Mouse (Mus musculus) hematopoietic stem cell, adult 5-6 weeks (primary cell): Measurements from ENCODE around the gene Psmb5. TPM values are rescaled to one million over a fixed set of nuclear protein-coding genes. Genes with fewer than 3 reads are reported as not detected.
A peak's percentile ranks its signal among the peaks of the same experiment; 100 is the strongest.
"Not testable (repeated sequence)": the region's sequence is repeated elsewhere in the genome, so short reads cannot be mapped to it uniquely, and the experiment has no call there.

Source experiments
- ATAC-seq, 2 experiments: fragments of 125-278 bp in 1 of 2; replicated peaks in 1 of 2; 2 replicates each; pipeline ENCODE4 v1.8.0; 2016 to 2017; ENCODE audit warnings: inconsistent platforms in 2 of 2, mild to moderate bottlenecking in 2 of 2, moderate number of reproducible peaks in 2 of 2, low read depth in 1 of 2, moderate TSS enrichment in 1 of 2; ENCODE audit not compliant: low FRiP score in 2 of 2, poor library complexity in 2 of 2, severe bottlenecking in 2 of 2, insufficient read depth in 1 of 2, low TSS enrichment in 1 of 2
- total RNA-seq: library from RNA; stranded (forward); fragments of 172-1452, 232-1000 nt; gene quantifications from 2 replicates; pipeline ENCODE4 v1.2.3, GENCODE M21; 2017

Gene Psmb5
- total RNA-seq, 1 experiment from 2014 or later: 27.2 TPM

DNA sequence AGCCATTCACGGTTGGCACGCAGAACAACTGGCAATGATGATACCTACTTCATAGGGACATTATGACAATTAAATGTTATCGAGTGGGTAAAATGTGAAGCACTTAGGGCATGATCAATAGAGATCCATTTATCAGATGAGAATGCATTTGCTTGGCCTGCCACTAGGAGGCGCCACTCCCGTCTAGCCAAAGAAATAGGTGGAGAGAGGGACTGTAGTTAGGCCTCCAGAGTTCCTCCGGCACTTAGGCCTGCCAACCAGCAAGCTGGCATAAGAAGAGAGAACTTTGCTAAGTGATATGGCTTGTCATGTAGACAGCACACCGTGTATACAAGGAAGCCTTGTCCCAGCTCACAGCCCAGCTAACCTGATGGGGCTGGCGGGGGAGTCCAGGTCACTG lies 19.1 kb upstream of the Psmb5 start:
- ATAC-seq: no peak; a peak in 1 of 4 replicates

DNA sequence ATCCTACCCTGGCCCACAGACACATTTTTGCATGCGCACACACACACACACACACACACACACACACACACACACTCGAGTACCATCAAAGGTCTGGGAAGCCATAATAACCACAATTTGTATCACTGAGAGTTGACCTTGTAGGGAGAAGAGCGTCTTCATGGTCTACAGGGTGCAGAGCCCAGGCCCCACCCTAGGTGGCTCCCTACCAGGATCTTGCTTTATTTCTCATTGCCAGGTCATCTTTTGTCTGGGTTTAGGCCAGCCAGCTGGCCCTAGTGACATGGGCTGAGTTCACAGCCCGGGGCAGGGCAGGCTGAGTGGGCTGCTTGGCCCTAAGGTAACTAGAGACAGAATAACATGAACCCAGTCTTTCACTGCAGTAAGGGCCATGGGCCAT lies 16.4 kb upstream of the Psmb5 start:
- ATAC-seq: no peak

DNA sequence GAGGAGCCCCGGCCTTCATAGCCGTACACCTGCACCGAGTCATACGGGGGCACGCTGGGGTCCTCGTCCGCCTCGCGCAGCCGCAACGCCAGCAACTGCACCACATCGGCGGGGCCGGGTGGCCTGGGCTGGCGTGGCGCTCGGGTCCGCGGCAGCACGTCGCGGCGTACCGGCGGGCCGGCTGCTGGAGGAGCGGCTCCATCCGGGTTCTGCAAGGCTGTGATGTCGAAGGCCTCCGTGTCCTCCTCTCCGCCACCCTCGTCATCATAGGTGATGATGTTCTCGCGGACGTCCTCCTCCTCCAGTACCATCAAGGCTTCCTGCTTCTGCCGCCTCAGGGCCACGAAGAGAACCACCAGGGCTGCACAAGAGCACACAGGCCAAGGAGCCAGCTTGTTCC lies 14.4 kb upstream of the Psmb5 start:
- no peak for ATAC-seq

DNA sequence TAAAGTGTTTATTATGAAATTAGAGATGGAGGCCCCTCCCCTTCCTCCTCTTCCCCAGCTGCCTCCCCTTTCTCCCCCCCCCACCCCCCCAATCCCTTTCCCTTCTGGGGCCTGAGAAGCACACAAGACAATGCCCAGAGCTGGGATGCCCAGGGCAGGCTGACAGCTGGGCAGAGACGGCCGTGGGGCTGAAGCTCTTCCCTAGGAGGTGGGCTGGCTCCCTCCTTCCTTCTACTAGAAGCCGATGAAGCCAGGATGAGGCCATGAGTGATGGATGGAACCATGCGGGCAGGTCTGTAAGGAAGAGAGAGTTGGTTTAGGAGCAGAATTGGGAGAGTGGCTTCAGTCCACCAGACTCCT lies 13.4 kb upstream of the Psmb5 start:
- ATAC-seq: no peak

DNA sequence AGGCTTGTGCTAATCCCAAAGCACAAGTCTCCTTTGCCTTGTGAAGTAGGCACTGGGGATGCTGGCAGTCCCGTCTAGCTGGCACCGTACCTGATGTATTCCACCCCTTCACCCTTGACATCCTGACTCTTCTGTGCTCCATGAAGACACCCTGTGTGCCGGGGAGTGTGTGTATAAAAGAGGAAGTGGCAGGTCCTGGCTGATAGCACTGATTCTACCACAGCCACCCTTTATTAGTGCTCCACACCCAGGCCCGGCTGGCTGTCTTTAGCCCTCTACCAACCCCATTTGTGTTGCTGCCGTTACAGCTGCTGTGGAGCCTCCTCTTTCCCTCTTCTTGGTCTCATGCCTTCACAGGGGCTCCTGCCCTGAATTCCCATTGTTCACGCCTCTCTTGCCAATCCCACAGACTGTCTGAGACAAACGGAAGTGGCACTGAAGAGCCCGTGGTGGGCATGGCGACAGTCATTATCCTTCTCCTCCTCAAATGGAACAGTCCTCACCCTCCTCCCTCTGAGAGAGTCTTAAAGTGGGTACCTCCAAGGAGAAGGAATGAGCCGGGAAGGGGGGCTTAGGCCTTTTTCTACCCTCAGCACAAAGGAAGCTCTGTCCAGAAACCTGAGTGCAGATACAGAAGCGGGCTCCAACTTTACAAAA lies 12.9 kb upstream of the Psmb5 start:
- ATAC-seq: no peak; a peak in 1 of 4 replicates

DNA sequence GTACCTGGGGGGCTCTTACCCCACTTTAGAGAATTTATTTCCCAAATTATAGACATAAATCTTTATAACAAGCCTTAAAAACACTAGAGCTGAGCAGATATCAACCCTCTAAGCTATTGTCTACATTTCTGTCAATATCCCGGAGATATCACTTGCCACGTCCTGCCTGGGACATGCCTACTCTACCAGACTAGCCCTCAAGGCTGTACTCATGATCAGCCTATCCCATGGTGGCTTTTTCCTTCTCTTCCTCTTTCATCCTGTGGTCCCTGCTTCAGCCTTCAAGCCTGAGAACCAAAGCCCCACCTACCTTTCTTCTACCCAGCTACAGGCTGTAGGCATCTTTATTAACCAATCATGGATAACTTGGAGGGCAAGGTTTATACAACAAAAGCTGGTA lies 12.0 kb upstream of the Psmb5 start:
- ATAC-seq: no peak

DNA sequence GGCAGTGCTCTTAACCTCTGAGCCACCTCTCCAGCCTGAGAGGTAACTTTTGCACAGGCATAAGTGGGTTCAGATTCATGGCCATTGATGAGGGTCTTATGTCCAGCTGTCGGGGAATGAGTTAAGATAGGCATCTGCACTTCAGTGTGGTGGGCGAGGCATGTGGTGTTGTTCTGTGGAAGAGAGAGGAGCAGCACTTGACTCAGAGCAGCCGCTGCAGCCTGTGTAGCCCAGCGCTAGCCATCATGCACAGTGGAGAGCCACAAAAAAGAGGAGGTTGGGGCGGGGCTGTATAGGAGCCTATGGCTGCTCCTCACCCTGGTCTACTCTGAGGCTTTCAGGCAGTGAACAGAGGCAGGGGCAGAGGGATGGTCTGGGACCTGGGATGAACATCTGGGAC lies 10.3 kb upstream of the Psmb5 start:
- no peak for ATAC-seq

DNA sequence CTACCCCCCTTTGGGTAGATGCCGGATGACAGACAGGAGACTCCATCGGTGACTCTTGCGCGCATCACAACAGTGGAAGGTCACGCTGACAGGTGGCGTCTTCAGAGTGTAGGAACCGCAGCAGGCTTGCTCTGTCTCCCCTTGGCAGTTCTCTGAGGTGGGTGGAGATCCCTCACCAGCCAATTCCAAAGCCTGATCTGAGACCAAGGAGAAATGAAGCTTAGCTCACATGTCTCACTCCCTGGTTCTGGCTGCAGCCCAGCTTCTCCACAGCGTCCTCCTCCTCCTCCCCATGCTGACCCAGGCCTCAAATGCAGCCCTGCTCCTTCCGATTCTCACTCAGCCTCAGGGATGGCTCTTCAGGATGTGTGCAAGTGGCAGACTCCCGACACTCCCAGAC lies 7.2 kb upstream of the Psmb5 start:
- ATAC-seq: no peak

DNA sequence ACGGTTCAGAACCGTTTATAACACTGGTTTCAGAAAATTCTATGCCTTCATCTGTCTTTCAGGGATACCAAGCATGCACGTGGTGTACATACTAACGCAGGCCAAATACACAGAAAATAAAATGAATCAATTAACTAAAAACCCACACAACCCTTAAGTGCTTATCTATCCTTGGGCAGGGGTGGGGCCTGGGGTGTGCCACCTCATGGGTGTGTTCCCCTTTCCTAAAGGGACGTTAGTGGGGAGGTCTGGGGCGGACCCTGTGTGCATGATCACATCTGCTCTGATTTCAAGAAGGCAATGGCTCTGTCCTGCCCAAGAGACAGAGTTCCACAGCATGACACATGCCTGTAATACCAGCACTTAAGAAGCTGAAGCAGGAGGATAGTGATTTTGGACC lies 5.5 kb upstream of the Psmb5 start:
- no peak for ATAC-seq

DNA sequence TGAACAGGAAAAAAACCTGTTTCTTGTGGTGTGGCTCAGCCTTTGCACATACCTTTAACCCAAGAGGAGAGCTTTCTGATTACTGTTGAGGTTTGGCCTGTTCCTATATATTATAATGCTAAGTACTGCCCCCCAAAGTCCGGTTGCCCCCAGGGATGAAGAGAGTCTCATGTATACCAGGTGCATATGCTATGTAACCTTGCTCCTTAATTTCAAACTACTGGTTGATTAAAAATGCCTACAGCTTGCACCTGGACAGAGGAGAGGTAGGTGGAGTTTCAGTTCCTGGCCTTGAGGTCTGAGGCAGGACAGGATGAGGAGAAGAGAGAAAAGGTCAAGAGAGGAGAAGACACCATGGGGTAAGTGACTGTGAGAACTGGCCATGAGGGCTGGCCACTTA lies 3.3 kb upstream of the Psmb5 start, which contains the start of gene Psmb11:
Gene Psmb11, plus strand, starts transcription at position 301 of the 400 bp plus-strand sequence.
- ATAC-seq: no peak

DNA sequence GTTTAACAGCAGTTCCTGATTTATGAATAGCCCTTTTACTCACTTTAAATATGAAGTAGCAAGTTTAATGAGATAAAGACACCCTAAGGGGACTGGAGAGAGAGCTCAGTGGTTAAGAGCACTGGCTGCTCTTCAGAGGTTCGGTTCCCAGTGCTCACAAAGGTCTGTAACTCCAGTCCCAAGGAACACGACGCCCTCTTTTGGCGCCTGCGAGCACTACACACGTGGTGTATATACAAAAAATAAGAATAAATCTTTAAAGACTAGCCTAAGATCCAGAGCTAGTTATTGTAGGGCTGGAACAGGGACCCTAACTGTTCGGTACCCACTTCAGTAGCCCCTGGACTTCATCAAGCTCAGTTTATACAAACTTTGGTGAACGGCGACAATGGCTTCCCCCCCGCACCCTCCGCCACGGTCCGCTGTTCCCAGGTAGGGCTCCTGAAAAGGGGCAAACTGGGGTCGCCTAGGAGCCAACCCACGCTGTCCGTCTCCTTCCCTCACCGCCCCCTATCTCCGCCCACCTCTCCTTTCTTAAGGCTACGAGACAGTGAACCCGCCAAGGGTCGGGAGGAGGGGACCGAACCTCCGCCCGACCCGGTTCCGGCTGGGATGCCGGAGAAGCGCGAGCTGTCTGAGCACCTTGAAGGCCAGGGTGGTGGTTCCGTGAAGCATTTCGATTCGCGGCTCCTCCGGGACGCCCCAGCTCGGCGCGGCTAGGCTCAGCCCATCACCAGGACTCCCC lies 498 bp downstream of the Psmb5 start:
- peak; percentile 18 to 24; a peak in 1 of 4 replicates for ATAC-seq

DNA sequence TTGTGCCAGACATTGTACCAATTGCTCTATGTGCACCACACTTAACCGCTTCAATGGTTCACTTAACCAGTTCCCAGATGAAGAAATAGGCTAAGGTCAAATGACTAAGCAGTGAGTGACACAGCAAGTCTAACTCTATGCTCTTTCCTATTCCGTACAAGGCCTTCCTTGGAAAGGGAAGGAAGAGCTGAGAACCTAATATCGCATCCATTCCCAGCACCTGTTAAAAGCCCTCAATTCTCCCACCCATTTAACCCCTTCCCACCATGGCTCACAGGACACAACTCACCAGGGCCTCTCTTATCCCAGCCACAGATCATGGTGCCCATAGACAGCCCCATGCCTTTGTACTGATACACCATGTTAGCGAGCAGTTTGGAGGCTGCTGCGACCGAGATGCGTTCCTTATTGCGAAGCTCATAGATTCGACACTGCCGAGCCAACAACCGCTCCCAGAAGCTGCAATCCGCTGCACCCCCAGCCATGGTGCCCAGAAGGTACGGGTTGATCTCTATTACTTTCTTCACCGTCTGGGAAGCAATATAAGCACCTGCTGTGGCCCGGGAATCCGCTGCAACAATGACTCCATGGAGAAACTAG lies 1.5 kb downstream of the Psmb5 start:
- ATAC-seq: no peak

DNA sequence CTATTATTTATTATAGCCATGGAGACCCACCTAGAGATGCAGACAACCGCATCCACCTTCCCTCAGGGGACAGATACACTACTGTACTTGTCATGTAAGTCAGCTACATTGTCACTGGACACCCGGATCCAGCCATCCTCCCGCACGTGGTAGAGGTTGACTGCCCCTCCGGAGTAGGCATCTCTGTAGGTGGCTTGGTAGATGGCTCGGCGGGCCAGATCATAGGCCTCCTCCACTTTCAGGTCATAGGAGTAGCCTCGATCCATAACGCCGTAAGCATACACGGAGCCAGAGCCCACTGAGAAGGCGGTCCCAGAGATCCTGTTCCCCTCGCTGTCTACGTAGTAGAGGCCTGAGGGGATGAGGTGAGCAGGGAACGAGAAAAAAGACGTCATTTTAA lies 3.7 kb downstream of the Psmb5 start:
- ATAC-seq: not testable (repeated sequence)

DNA sequence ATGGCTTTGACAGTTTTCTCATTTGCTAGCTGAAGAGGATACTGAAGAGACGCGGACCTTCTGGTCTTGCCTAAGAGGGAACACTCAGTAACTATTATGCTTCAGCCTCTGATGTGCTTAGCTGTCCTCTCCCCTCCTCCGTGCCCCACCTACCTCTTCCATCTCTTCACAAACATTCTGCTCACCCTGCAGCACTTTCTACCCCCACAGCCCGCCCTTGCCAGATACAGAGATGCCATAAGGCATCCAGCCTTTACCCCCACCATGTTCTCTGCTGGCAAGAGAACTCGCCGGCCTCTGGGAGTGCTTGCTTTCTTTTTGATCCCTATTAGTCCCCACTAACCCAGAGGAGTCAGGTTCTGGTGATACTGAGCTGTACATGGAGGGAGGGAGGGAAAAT lies 7.2 kb downstream of the Psmb5 start:
- no peak for ATAC-seq

DNA sequence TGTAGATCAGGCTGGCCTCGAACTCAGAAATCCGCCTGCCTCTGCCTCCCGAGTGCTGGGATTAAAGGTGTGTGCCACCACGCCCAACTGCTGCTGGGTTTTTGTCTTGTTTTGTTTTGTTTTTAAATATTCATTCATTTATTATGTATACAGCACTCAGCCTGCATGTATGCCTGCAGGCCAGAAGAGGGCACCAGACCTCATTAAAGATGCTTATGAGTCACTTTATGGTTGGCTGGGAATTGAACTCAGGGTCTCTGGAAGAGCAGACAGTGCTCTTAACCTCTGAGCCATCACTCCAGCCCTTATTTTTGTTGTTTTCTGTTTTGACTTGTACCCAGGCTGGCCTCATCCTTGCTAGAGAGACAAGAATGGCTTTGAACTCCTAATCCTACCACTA lies 7.9 kb downstream of the Psmb5 start:
- ATAC-seq: no peak

DNA sequence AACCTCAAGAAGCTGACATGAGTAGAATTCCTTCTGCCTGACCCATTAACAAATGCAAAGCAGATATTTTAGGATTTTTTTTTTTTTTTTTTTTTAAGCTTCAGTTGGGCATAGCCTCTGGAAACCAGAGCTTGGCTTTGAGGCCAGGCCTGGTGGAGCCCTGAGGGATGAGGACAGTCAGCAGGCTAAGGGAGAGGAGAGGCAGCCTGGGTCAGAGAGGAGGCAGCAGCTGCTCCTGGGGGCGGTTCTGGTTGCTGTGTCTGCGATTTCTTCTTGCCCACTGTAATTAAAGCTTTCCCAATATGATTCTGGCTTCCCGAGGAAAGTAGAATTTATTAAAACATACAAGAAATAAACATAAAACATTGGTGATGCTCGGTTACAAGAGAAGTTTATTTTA lies 8.6 kb downstream of the Psmb5 start:
- ATAC-seq: no peak

DNA sequence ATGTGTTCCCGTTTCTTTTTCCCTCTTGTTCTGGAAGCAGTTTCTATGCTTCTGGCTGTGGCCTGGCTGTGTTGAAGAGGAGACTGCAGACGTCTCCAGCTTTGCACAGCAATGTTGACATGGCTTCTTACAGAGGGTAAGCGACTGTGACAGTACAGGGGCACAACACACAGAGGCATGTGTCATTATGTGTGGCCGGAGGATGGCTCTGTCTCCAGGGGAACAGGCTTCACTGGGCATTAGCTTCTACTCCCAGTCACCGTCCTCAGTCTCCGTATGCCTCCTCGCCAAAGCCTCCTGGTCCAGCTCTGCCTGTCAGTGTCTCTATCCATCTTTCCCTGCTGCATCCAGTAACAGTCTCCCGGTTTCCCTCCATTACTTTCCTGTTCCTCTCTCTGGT lies 10.6 kb downstream of the Psmb5 start:
- ATAC-seq: no peak

DNA sequence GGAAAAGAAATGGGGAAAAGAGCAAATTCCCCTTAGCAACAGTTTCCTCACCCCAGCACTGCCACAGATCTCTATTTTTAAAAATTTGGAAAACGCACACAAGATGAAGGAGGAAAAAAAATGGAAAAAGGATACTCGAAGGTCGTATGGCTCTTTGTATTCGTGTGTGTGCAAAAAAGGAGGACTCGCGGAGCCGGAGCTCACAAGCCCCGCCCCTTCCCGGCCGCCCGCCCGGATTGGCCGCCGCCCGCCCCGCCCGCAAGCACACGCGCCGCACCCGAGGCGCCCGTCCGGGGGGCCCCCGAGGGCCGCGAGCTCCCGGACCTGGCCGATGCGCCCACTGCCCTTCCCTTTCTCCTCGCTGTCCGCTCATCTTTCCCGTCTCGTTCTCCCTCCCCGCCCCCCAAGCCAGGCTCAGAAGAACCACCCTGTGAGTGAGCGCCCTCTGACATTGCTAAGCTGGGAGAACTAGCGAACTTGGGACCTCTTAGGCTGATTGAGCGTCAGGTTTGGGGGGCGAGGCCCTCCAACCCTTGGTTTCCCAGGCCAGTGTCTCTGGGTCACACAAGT lies 12.0 kb downstream of the Psmb5 start, which contains the start of gene 4931414P19Rik:
Gene 4931414P19Rik, minus strand, starts transcription at position 242 of the 570 bp plus-strand sequence.
- 0 out of 4 replicates have a peak, but pooled peaks of 1 of the 2 experiments have one; percentile 17 for ATAC-seq
